In genomic region chr11:32096346-32096745, GRCm38 (mm10) we compare ENCODE assay signal across 29 mouse cellular contexts.
"Had no signal": no experiment of that assay in that cellular context is flagged by ENCODE, and none has a peak within 500 bp of the region (broad histone marks: within the 10 kb centered on the region; RNA-seq: fewer than 3 reads in every experiment).

No protein-coding gene starts in this region.

- H3K4me2 ChIP-seq: heart, embryonic 11.5 days; heart, embryonic 13.5 days; heart, embryonic 15.5 days; hindbrain, embryonic 13.5 days; hindbrain, embryonic 15.5 days; kidney, embryonic 15.5 days; limb, embryonic 12.5 days; liver, embryonic 11.5 days; liver, embryonic 13.5 days; liver, embryonic 15.5 days had no signal

- DNase-seq: gastrocnemius, postnatal 14 days; gastrocnemius, postnatal 36 days; heart, adult 11 months; heart, adult 2 months; heart, postnatal 14 days; heart, postnatal 36 days; kidney, adult 11 months; kidney, adult 2 months; kidney, adult 9 months; kidney, postnatal 14 days; kidney, postnatal 36 days; layer of hippocampus, adult 9-11 months; layer of hippocampus, postnatal 36 days; liver; liver, embryonic 13.5 days; liver, postnatal 0 days had no signal

- H3K9ac ChIP-seq: heart, embryonic 13.5 days; heart, embryonic 15.5 days; hindbrain, embryonic 13.5 days; hindbrain, embryonic 15.5 days; kidney, embryonic 15.5 days; limb, embryonic 12.5 days; liver, embryonic 13.5 days; liver, embryonic 15.5 days; liver, postnatal 0 days had no signal

- H3K4me3 ChIP-seq: heart, adult 2 months; heart, embryonic 13.5 days; heart, embryonic 15.5 days; hindbrain, embryonic 13.5 days; hindbrain, embryonic 15.5 days; kidney, embryonic 15.5 days; limb, embryonic 10.5 days; limb, embryonic 12.5 days; liver, embryonic 13.5 days; liver, embryonic 15.5 days had no signal

- ATAC-seq: hindbrain, postnatal 0 days; intestine, embryonic 16.5 days; liver, postnatal 0 days had no signal

- H3K9me3 ChIP-seq: heart, embryonic 13.5 days; heart, embryonic 15.5 days; hindbrain, embryonic 13.5 days; hindbrain, embryonic 15.5 days; kidney, embryonic 15.5 days; limb, embryonic 10.5 days; limb, embryonic 12.5 days; liver, embryonic 13.5 days; liver, embryonic 15.5 days had no signal

- H3K36me3 ChIP-seq: heart, embryonic 13.5 days; heart, embryonic 15.5 days; hindbrain, embryonic 13.5 days; hindbrain, embryonic 15.5 days; kidney, embryonic 15.5 days; limb, embryonic 10.5 days; limb, embryonic 12.5 days; liver, embryonic 13.5 days; liver, embryonic 15.5 days had no signal

- H3K4me1 ChIP-seq: heart, embryonic 15.5 days; limb, embryonic 10.5 days; liver, embryonic 13.5 days; liver, embryonic 15.5 days had no signal

- H3K27me3 ChIP-seq: heart, embryonic 13.5 days; heart, embryonic 15.5 days; hindbrain, embryonic 13.5 days; hindbrain, embryonic 15.5 days; kidney, embryonic 15.5 days; limb, embryonic 12.5 days; liver, embryonic 13.5 days had no signal

- H3K27ac ChIP-seq: heart, adult 2 months; heart, embryonic 13.5 days; heart, embryonic 15.5 days; hindbrain, embryonic 13.5 days; hindbrain, embryonic 15.5 days; hindbrain, postnatal 0 days; kidney, embryonic 15.5 days; kidney, postnatal 0 days; limb, embryonic 10.5 days; limb, embryonic 12.5 days; liver, embryonic 13.5 days; liver, embryonic 15.5 days had no signal
